Mouse (Mus musculus) liver, embryonic 16.5 days (tissue): ENCODE measurements around the gene Pacsin1. TPM values are rescaled to one million over a fixed set of nuclear protein-coding genes. Genes with fewer than 3 reads are reported as not detected.

Source experiments
- ATAC-seq: fragments of 200-750 bp; cut with Nextera tagmentation; 2 replicates; pipeline ENCODE4 v1.8.0; 2017; ENCODE audit warnings: low read depth, mild to moderate bottlenecking, moderate number of reproducible peaks, moderate library complexity
- H3K27ac ChIP-seq: fragments of 300-500 bp; sonication (generic); 2 replicates; pipeline ENCODE4 v1.5.1; 2014; ENCODE audit warnings: mild to moderate bottlenecking, low read length
- H3K27me3 ChIP-seq: fragments of 300-500 bp; sonication (generic); 2 replicates; pipeline ENCODE4 v1.6.1; 2014; ENCODE audit warnings: low read depth, low read length, mixed read lengths; ENCODE audit not compliant: control insufficient read depth, insufficient read depth
- H3K36me3 ChIP-seq: fragments of 300-500 bp; sonication (generic); 2 replicates; pipeline ENCODE4 v1.6.1; 2014; ENCODE audit warnings: mild to moderate bottlenecking; ENCODE audit not compliant: control insufficient read depth, insufficient read depth
- H3K4me1 ChIP-seq: fragments of 300-500 bp; sonication (generic); 2 replicates; pipeline ENCODE4 v1.6.1; 2014; ENCODE audit warnings: low read depth, low read length, mixed read lengths; ENCODE audit not compliant: control insufficient read depth
- H3K4me2 ChIP-seq: fragments of 300-500 bp; sonication (generic); 2 replicates; pipeline ENCODE4 v1.6.1; 2014; ENCODE audit warnings: low read depth, low read length, mixed read lengths
- H3K4me3 ChIP-seq: fragments of 300-500 bp; sonication (generic); 2 replicates; pipeline ENCODE4 v1.5.1; 2014; ENCODE audit warnings: low read depth, mild to moderate bottlenecking, low read length
- H3K9ac ChIP-seq: fragments of 300-500 bp; sonication (generic); 2 replicates; pipeline ENCODE4 v1.6.1; 2014; ENCODE audit warnings: low read depth, low read length
- H3K9me3 ChIP-seq: fragments of 300-500 bp; sonication (generic); replicated peaks from 2 replicates; pipeline ENCODE4 v1.6.1; 2016; ENCODE audit warnings: low read length; ENCODE audit not compliant: control insufficient read depth
- WGBS: fragments of 180-500 bp; shearing (Covaris S2); extraction: QIAGEN DNeasy Blood & Tissue Kit; methylation state at CpG from one replicate; pipeline ENCODE4 v1.1.7; 2014; ENCODE audit not compliant: insufficient replicate concordance; 5-methylcytosine and 5-hydroxymethylcytosine counted together
- polyA plus RNA-seq: library from polyadenylated mRNA; unstranded; fragments of >200 nt; fragmentation: Nextera tagmentation; extraction: Ambion mirVana; gene quantifications from 2 replicates; pipeline ENCODE4 v1.2.1, GENCODE M21; 2015

The Pacsin1 gene
- 0.22 and 0.26 TPM in 2 replicates for polyA plus RNA-seq

DNA sequence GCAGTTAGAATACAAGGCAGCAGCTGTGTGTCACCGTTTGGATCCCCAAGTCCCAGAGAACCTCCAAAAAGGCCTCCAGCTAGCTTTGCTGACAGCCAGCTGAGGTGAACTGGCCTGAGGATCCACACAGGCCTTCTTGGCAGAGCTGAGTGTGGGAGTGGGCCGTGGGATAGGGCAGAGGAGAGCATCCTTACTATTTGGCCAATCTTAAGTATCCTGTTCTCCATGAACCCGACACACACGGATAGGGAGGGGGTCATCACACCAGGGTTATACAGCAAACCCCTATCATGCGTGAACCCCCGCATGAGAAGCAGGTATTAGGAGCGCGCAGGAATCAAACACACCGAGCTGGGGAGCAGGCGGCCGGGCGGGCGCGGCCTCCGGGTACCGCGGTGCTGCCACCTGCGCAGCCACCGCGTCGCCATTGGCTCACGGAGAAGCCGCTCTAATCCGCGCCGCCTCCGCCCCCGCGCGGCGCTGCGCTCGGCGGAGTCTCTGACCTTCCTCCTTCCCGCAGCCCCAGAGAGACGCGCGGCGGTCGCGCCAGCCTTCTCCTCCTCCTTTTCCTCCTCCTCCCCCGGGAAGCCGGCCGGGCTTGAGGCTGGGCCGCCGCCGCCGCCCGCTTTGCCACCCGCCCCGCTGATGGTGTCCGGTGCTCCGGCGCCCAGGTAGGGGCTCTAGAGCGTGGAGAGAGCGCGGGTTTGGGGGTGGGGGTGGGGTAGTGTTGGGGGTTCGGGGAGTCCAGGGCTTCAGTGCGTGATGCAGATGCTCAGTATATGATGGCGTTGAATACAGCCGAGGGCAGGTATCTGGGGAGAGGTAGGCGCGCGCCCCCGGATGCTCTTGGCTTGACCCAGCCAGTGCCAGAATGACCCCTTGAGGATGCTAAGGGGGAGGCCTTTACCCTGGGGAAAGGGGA, at the start of gene Pacsin1:
Gene Pacsin1 (plus strand): TSS at position 421 of the 922 bp plus-strand sequence.
- Histone ChIP-seq H3K27ac (no peak within 1 kb of the TSS), H3K4me3 (peak within 1 kb of the TSS; percentile 42), H3K36me3 (no peaks in the 10 kb centered on the region), H3K4me2 (peak within 1 kb of the TSS; percentile 46), H3K9me3 (no peaks in the 10 kb centered on the region), H3K9ac (no peak within 1 kb of the TSS), H3K4me1 (peaks cover 5% of the 10 kb centered on the region), H3K27me3 (peaks cover 38% of the 10 kb centered on the region)
- ATAC-seq = peak; percentile 9; the same call in 1 of the 2 replicates
- 3% methylated on average over 63 of the region's 65 CpGs for WGBS

DNA sequence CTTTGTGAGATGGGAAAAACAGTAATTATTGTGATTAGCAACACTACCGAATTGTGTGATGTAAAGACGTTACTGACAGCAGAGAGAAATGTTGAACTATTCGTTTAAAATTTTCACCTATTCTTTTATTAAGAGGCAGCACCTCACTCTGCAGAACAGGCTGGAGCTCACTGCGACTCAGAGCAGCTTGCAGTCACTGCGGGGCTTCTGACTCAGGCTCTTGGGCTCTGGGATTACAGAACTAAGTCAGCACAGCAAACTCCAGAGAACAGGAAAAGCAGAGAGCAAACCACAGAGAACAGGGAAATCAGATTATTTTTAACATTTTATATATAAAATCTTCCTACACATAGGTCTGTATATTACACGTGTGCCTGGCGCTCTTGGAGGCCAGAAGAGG, 45.7 kb upstream of the Pacsin1 start:
- WGBS = 80% methylated on average over 7 of the region's 7 CpGs
- Histone ChIP-seq H3K4me3 (no peak overlapping the region), H3K9ac (no peak overlapping the region), H3K27ac (no peak overlapping the region), H3K27me3 (no peaks in the 10 kb centered on the region), H3K4me2 (no peak overlapping the region), H3K36me3 (no peaks in the 10 kb centered on the region), H3K4me1 (peaks cover 25% of the 10 kb centered on the region), H3K9me3 (no peaks in the 10 kb centered on the region)
- no peak for ATAC-seq

DNA sequence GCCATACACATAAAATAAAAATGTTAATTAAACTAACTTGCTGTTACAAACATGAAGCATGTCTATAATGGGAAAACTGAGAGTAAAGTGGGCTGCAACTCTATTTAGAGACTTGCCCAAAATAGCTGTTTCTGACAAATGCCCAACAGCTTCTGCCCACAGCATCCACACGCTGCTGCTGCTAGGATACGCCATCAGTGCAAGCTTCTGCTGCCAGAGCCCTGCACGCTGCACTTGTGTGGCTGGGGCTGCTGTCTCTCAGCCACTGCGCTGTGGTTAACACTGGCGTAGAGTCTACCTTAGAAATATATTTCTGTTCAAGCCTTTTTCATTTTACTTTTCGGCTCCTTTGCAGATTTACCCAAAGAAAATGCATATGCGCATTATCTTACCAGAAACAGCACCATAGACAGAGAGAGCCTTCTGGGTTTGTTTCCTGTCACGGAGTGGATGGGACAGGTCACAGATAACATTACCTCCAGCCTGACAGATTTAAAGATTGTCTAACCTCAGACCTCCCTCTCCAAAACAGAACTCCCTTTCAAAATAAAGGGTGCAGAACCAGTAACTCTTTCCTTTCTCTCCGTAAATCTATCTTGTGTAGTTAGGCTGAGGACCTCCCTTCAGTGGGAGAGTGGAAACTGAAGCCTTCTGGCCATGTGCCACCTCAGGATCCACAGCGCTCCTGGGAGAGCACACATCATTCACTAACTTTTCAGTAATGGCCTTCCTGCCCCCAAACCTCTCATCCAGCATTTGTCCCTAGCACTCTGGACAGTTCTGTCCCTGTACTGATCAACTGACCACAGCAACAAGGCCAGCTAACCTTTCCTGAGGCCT, 44.4 kb upstream of the Pacsin1 start:
- no peaks in the 10 kb centered on the region for H3K27me3 ChIP-seq
- no peaks in the 10 kb centered on the region for H3K36me3 ChIP-seq
- no peak overlapping the region for H3K9ac ChIP-seq
- WGBS = 38% methylated on average over 10 of the region's 10 CpGs
- H3K9me3 ChIP-seq = no peaks in the 10 kb centered on the region
- H3K4me1 ChIP-seq = peaks cover 25% of the 10 kb centered on the region
- H3K4me3 ChIP-seq = no peak overlapping the region
- H3K27ac ChIP-seq = no peak overlapping the region
- no peak for ATAC-seq
- H3K4me2 ChIP-seq = no peak overlapping the region

- H3K36me3 ChIP-seq = no peaks in the 10 kb centered on the region
- peaks cover 25% of the 10 kb centered on the region for H3K4me1 ChIP-seq
- 37% methylated on average over 3 of the region's 3 CpGs for WGBS
- no peak overlapping the region for H3K4me2 ChIP-seq
- no peak overlapping the region for H3K9ac ChIP-seq
- H3K9me3 ChIP-seq = no peaks in the 10 kb centered on the region
- 0 out of 2 replicates have a peak, but pooled peaks have one; percentile 39 for ATAC-seq
- H3K27me3 ChIP-seq = no peaks in the 10 kb centered on the region
- H3K27ac ChIP-seq = no peak overlapping the region
- no peak overlapping the region for H3K4me3 ChIP-seq
Measured at GRCm38 (mm10) chr17:27611519-27611884, 43.8 kb upstream of the Pacsin1 start.

- no peak overlapping the region for H3K4me2 ChIP-seq
- H3K27me3 ChIP-seq = no peaks in the 10 kb centered on the region
- 57% methylated on average over 5 of the region's 5 CpGs for WGBS
- no peak overlapping the region for H3K9ac ChIP-seq
- H3K4me1 ChIP-seq = peaks cover 25% of the 10 kb centered on the region
- H3K4me3 ChIP-seq = no peak overlapping the region
- no peaks in the 10 kb centered on the region for H3K9me3 ChIP-seq
- no peak overlapping the region for H3K27ac ChIP-seq
- H3K36me3 ChIP-seq = no peaks in the 10 kb centered on the region
- no peak for ATAC-seq
Measured at GRCm38 (mm10) chr17:27611994-27612393, 43.3 kb upstream of the Pacsin1 start.

- Histone ChIP-seq H3K4me1 (peaks cover 25% of the 10 kb centered on the region), H3K27me3 (no peaks in the 10 kb centered on the region), H3K9me3 (peaks cover 3% of the 10 kb centered on the region; the same call in 1 of the 2 replicates), H3K9ac (no peak overlapping the region), H3K27ac (no peak overlapping the region), H3K36me3 (no peaks in the 10 kb centered on the region), H3K4me3 (no peak overlapping the region), H3K4me2 (no peak overlapping the region)
- WGBS = 71% methylated on average over 4 of the region's 4 CpGs
- no peak for ATAC-seq
Measured at GRCm38 (mm10) chr17:27613016-27613415, 42.3 kb upstream of the Pacsin1 start.

DNA sequence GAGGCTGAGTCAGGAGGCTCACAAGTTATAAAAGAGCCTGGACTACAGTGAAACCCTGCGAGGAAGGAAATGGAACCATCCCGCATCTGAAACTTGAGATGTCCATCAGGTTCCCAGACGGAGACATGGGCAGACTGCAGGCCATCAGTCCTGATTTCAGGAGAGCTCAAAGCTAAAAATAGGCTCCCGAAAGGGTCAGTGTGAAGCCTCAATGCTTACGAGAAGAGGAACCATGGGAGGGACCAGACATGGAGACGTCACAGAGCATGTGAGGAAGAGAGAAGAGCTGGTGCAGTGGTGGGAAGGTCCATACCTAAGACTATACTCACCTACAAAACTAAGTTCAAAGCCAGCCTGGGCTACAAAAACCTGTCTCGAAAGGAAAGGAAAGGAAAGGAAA, 39.9 kb upstream of the Pacsin1 start:
- Histone ChIP-seq H3K36me3 (no peaks in the 10 kb centered on the region), H3K4me3 (no peak overlapping the region), H3K4me2 (no peak overlapping the region), H3K27me3 (no peaks in the 10 kb centered on the region), H3K9ac (no peak overlapping the region), H3K27ac (no peak overlapping the region), H3K4me1 (peaks cover 20% of the 10 kb centered on the region), H3K9me3 (peaks cover 3% of the 10 kb centered on the region; the same call in 1 of the 2 replicates)
- ATAC-seq = no peak
- WGBS = 53% methylated on average over 7 of the region's 7 CpGs

DNA sequence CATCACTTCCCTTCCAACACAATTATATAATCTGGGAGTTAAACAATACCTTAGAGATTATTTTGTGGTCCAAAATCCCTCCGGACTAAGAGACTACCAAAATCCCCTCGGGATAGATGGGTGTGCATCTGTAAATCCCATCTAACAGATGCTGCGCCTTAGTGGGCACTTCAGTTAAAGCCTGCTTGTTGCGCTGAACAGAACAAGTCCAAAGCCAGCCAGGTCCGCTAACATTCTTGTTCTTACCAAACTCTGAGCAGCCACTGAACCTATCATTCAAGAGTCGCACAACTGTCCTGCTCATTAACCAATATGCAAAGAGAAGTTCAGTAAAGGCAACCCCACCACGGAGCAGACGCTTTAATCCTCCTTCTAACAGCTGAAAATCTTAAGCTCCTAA, 34.1 kb upstream of the Pacsin1 start:
- Histone ChIP-seq H3K4me3 (peak overlapping the region; percentile 87), H3K9me3 (peaks cover 3% of the 10 kb centered on the region; the same call in 1 of the 2 replicates), H3K4me1 (peaks cover 33% of the 10 kb centered on the region), H3K9ac (peak overlapping the region; percentile 21; the same call in 1 of the 2 replicates), H3K27ac (0 out of 2 replicates have a peak overlapping the region, but pooled peaks have one; percentile 18), H3K36me3 (no peaks in the 10 kb centered on the region), H3K4me2 (peak overlapping the region; percentile 91), H3K27me3 (no peaks in the 10 kb centered on the region)
- ATAC-seq = no peak
- WGBS = 48% methylated on average over 8 of the region's 8 CpGs
